Mouse (Mus musculus): Measurements from ENCODE around the gene Stxbp4. TPM values are rescaled to one million over a fixed set of nuclear protein-coding genes. Genes with fewer than 3 reads are reported as not detected.

Gene Stxbp4
- polyA plus RNA-seq, 1 experiment from 2014 or later = 7.0 TPM

- DNase-seq (no peak), ATAC-seq (ENCODE audit: low read depth) (no peak)
- no peaks in the 10 kb centered on the region for H3K4me1 ChIP-seq (replicated peaks)
- 89% methylated on average over 6 of the region's 6 CpGs for WGBS (ENCODE audit: insufficient replicate concordance)
- H3K27ac ChIP-seq = no peak overlapping the region
- H3K9me3 ChIP-seq (replicated peaks) = no peaks in the 10 kb centered on the region
- H3K36me3 ChIP-seq = peaks cover 92% of the 10 kb centered on the region
- no peak overlapping the region for H3K4me3 ChIP-seq (replicated peaks)
- H3K27me3 ChIP-seq = no peaks in the 10 kb centered on the region
- H3K4me2 ChIP-seq = no peak overlapping the region
- H3K9ac ChIP-seq = no peak overlapping the region
These were observed 11.9 kb upstream of the Stxbp4 start for GRCm38 (mm10) chr11:90649777-90650176.

- peak; percentile 70 for ATAC-seq (ENCODE audit: low read depth)
- peak overlapping the region; percentile 91 for H3K27ac ChIP-seq
- peaks cover 36% of the 10 kb centered on the region for H3K4me1 ChIP-seq (replicated peaks)
- peak overlapping the region; percentile 96 for H3K4me3 ChIP-seq (replicated peaks)
- H3K27me3 ChIP-seq = no peaks in the 10 kb centered on the region
- peaks cover 25% of the 10 kb centered on the region for H3K36me3 ChIP-seq
- H3K4me2 ChIP-seq = peak overlapping the region; percentile 74
- no peak for DNase-seq
- H3K9me3 ChIP-seq (replicated peaks) = no peaks in the 10 kb centered on the region
- under 1% methylated on average over 54 of the region's 54 CpGs for WGBS (ENCODE audit: insufficient replicate concordance)
- H3K9ac ChIP-seq = peak overlapping the region; percentile 98
These were observed 487 bp upstream of the Stxbp4 start for GRCm38 (mm10) chr11:90638312-90638830.

GRCm38 (mm10) chr11:90634661-90635060 is 3.2 kb downstream of the Stxbp4 start:
- 77% methylated on average over 3 of the region's 3 CpGs for WGBS (ENCODE audit: insufficient replicate concordance)
- Histone ChIP-seq H3K9me3 (replicated peaks) (no peaks in the 10 kb centered on the region), H3K36me3 (no peaks in the 10 kb centered on the region), H3K9ac (no peak overlapping the region), H3K4me2 (no peak overlapping the region), H3K27ac (no peak overlapping the region), H3K4me3 (replicated peaks) (no peak overlapping the region), H3K27me3 (no peaks in the 10 kb centered on the region), H3K4me1 (replicated peaks) (peaks cover 15% of the 10 kb centered on the region)
- DNase-seq (no peak), ATAC-seq (ENCODE audit: low read depth) (no peak)

- no peak overlapping the region for H3K27ac ChIP-seq
- no peak overlapping the region for H3K4me2 ChIP-seq
- no peaks in the 10 kb centered on the region for H3K9me3 ChIP-seq (replicated peaks)
- no peak overlapping the region for H3K9ac ChIP-seq
- WGBS (ENCODE audit: insufficient replicate concordance) = 81% methylated on average over 2 of the region's 2 CpGs
- H3K27me3 ChIP-seq = no peaks in the 10 kb centered on the region
- peaks cover 13% of the 10 kb centered on the region for H3K4me1 ChIP-seq (replicated peaks)
- ATAC-seq (ENCODE audit: low read depth) (no peak), DNase-seq (no peak)
- H3K36me3 ChIP-seq = no peaks in the 10 kb centered on the region
- no peak overlapping the region for H3K4me3 ChIP-seq (replicated peaks)
These were observed 5.4 kb downstream of the Stxbp4 start for GRCm38 (mm10) chr11:90632480-90632879.

- Histone ChIP-seq H3K27me3 (no peaks in the 10 kb centered on the region), H3K36me3 (no peaks in the 10 kb centered on the region), H3K27ac (no peak overlapping the region), H3K4me1 (replicated peaks) (no peaks in the 10 kb centered on the region), H3K9ac (no peak overlapping the region), H3K4me3 (replicated peaks) (no peak overlapping the region), H3K4me2 (no peak overlapping the region), H3K9me3 (replicated peaks) (no peaks in the 10 kb centered on the region)
- DNase-seq = no peak
- ATAC-seq (ENCODE audit: low read depth) = no peak
- WGBS (ENCODE audit: insufficient replicate concordance) = 66% methylated on average over 1 of the region's 1 CpGs
These were observed 10.1 kb downstream of the Stxbp4 start for GRCm38 (mm10) chr11:90627751-90628150.

GRCm38 (mm10) chr11:90625174-90625573 is 12.7 kb downstream of the Stxbp4 start:
- H3K4me3 ChIP-seq (replicated peaks) = no peak overlapping the region
- no peak overlapping the region for H3K9ac ChIP-seq
- H3K4me2 ChIP-seq = no peak overlapping the region
- H3K4me1 ChIP-seq (replicated peaks) = no peaks in the 10 kb centered on the region
- H3K9me3 ChIP-seq (replicated peaks) = no peaks in the 10 kb centered on the region
- no peaks in the 10 kb centered on the region for H3K27me3 ChIP-seq
- H3K36me3 ChIP-seq = no peaks in the 10 kb centered on the region
- DNase-seq (no peak), ATAC-seq (ENCODE audit: low read depth) (no peak)
- H3K27ac ChIP-seq = no peak overlapping the region
- WGBS (ENCODE audit: insufficient replicate concordance) = 49% methylated on average over 1 of the region's 1 CpGs

- Histone ChIP-seq H3K36me3 (peaks cover 1% of the 10 kb centered on the region; the same call in 1 of the 2 replicates), H3K4me2 (no peak overlapping the region), H3K9me3 (replicated peaks) (no peaks in the 10 kb centered on the region), H3K4me1 (replicated peaks) (no peaks in the 10 kb centered on the region), H3K9ac (no peak overlapping the region), H3K27me3 (no peaks in the 10 kb centered on the region), H3K4me3 (replicated peaks) (no peak overlapping the region), H3K27ac (no peak overlapping the region)
- WGBS (ENCODE audit: insufficient replicate concordance) = 44% methylated on average over 6 of the region's 6 CpGs
- DNase-seq (peak; percentile 9), ATAC-seq (ENCODE audit: low read depth) (no peak)
These were observed 14.4 kb downstream of the Stxbp4 start for GRCm38 (mm10) chr11:90623477-90623876.

- Histone ChIP-seq H3K4me1 (replicated peaks) (no peaks in the 10 kb centered on the region), H3K4me3 (replicated peaks) (no peak overlapping the region), H3K27me3 (no peaks in the 10 kb centered on the region), H3K9ac (no peak overlapping the region), H3K36me3 (peaks cover 6% of the 10 kb centered on the region; the same call in 1 of the 2 replicates), H3K9me3 (replicated peaks) (no peaks in the 10 kb centered on the region), H3K4me2 (no peak overlapping the region), H3K27ac (no peak overlapping the region)
- ATAC-seq (ENCODE audit: low read depth) (no peak), DNase-seq (no peak)
- WGBS (ENCODE audit: insufficient replicate concordance) = 85% methylated on average over 7 of the region's 7 CpGs
These were observed 15.4 kb downstream of the Stxbp4 start for GRCm38 (mm10) chr11:90622500-90622899.

GRCm38 (mm10) chr11:90622044-90622443 is 15.8 kb downstream of the Stxbp4 start:
- Histone ChIP-seq H3K4me2 (no peak overlapping the region), H3K9me3 (replicated peaks) (no peaks in the 10 kb centered on the region), H3K27ac (no peak overlapping the region), H3K4me1 (replicated peaks) (no peaks in the 10 kb centered on the region), H3K4me3 (replicated peaks) (no peak overlapping the region), H3K9ac (no peak overlapping the region), H3K36me3 (peaks cover 6% of the 10 kb centered on the region; the same call in 1 of the 2 replicates), H3K27me3 (no peaks in the 10 kb centered on the region)
- 83% methylated on average over 12 of the region's 12 CpGs for WGBS (ENCODE audit: insufficient replicate concordance)
- DNase-seq (no peak), ATAC-seq (ENCODE audit: low read depth) (no peak)

GRCm38 (mm10) chr11:90616431-90616830 is 21.5 kb downstream of the Stxbp4 start:
- no peak for ATAC-seq (ENCODE audit: low read depth)
- Histone ChIP-seq H3K9ac (no peak overlapping the region), H3K4me2 (no peak overlapping the region), H3K9me3 (replicated peaks) (no peaks in the 10 kb centered on the region), H3K27ac (no peak overlapping the region), H3K36me3 (peaks cover 10% of the 10 kb centered on the region; the same call in 1 of the 2 replicates), H3K4me1 (replicated peaks) (no peaks in the 10 kb centered on the region), H3K27me3 (no peaks in the 10 kb centered on the region), H3K4me3 (replicated peaks) (no peak overlapping the region)
- no peak for DNase-seq

GRCm38 (mm10) chr11:90614743-90615142 is 23.1 kb downstream of the Stxbp4 start:
- no peaks in the 10 kb centered on the region for H3K27me3 ChIP-seq
- DNase-seq = no peak
- ATAC-seq (ENCODE audit: low read depth) = no peak
- no peak overlapping the region for H3K9ac ChIP-seq
- H3K9me3 ChIP-seq (replicated peaks) = no peaks in the 10 kb centered on the region
- H3K4me2 ChIP-seq = no peak overlapping the region
- H3K4me3 ChIP-seq (replicated peaks) = no peak overlapping the region
- no peak overlapping the region for H3K27ac ChIP-seq
- H3K4me1 ChIP-seq (replicated peaks) = no peaks in the 10 kb centered on the region
- WGBS (ENCODE audit: insufficient replicate concordance) = 36% methylated on average over 6 of the region's 6 CpGs
- peaks cover 10% of the 10 kb centered on the region; the same call in 1 of the 2 replicates for H3K36me3 ChIP-seq

GRCm38 (mm10) chr11:90612118-90612517 is 25.8 kb downstream of the Stxbp4 start:
- Histone ChIP-seq H3K27ac (no peak overlapping the region), H3K4me3 (replicated peaks) (no peak overlapping the region), H3K27me3 (no peaks in the 10 kb centered on the region), H3K9ac (no peak overlapping the region), H3K9me3 (replicated peaks) (no peaks in the 10 kb centered on the region), H3K36me3 (0 out of 2 replicates have a peak, but pooled peaks cover 4% of the 10 kb centered on the region), H3K4me2 (no peak overlapping the region), H3K4me1 (replicated peaks) (no peaks in the 10 kb centered on the region)
- no peak for DNase-seq
- no peak for ATAC-seq (ENCODE audit: low read depth)
